Comparison of ENCODE assay signal across 9 mouse cellular contexts in the genomic region with DNA sequence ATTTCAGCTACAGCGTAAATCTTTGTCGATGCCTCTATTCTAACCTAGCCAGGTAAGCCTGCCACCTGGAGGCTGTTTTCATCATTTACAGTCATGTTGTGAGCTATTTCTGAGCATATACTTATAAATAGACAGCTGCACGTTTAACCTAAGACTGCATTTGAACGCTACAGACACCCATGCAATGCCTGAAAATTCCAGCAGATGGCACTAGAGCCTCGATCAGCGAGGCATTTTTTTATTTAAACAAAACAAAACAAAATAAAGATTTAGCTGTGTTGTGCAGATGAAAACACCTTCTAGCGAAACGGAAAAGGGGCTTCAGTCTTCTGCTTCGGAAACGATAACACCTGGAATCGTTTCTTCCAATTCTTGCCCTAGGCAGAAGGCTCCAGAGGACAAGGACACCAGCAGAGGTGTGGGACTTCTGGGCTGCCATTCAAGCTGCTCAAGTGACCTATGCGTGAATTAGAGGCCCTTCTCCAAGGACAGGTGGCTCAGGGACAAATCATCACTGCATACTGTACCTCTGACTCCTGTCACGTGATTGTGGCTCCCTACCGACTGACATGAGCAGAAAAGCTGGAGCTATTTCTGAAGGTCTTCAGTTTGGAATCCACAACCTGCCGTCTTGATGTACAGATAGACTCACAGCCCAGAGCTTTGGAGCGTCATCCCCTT. TPM values are rescaled to one million over a fixed set of nuclear protein-coding genes. Genes with fewer than 3 reads are reported as not detected.
A peak's percentile ranks its signal among the peaks of the same experiment; 100 is the strongest.
DNase-seq lines count a peak whose midpoint lies in the region; ATAC-seq and TF ChIP-seq lines count a peak whose summit lies in the region.
"Had no signal": no experiment of that assay in that cellular context is flagged by ENCODE, and none has a peak within 500 bp of the region (broad histone marks: within the 10 kb centered on the region; RNA-seq: fewer than 3 reads in every experiment).

No protein-coding gene starts in this region.

- no peak for ATAC-seq in G1E (ENCODE audit: extremely low read depth, insufficient number of reproducible peaks, low FRiP score, poor library complexity, severe bottlenecking)
- ATAC-seq in forebrain, embryonic 11.5 days (replicated peaks; ENCODE audit: low FRiP score), result no peak
- ATAC-seq in neural tube, embryonic 15.5 days (ENCODE audit: low FRiP score), result peak; percentile 57; the same call in 1 of the 2 replicates

- no peak overlapping the region for H3K4me3 ChIP-seq in G1E (ENCODE audit: low read depth, low read length)
- H3K4me3 ChIP-seq in forebrain, embryonic 11.5 days (ENCODE audit: low read depth, low read length), result no peak overlapping the region
- H3K4me3 ChIP-seq in neural tube, embryonic 15.5 days (replicated peaks), result no peak overlapping the region

- peaks cover 47% of the 10 kb centered on the region for H3K27me3 ChIP-seq in G1E (ENCODE audit: insufficient read depth, low read length)
- no peaks in the 10 kb centered on the region for H3K27me3 ChIP-seq in forebrain, embryonic 11.5 days (ENCODE audit: control insufficient read depth, insufficient read depth, low read length)
- H3K27me3 ChIP-seq in neural tube, embryonic 15.5 days (replicated peaks), result 0 out of 2 replicates have a peak, but pooled peaks cover 5% of the 10 kb centered on the region

- no peaks in the 10 kb centered on the region for H3K9me3 ChIP-seq in G1E (replicated peaks)
- no peaks in the 10 kb centered on the region for H3K9me3 ChIP-seq in forebrain, embryonic 11.5 days (ENCODE audit: control insufficient read depth, low read length)
- no peaks in the 10 kb centered on the region for H3K9me3 ChIP-seq in neural tube, embryonic 15.5 days (replicated peaks)

- peaks cover 22% of the 10 kb centered on the region for H3K4me1 ChIP-seq in G1E (ENCODE audit: insufficient read depth, low read depth, low read length)
- no peaks in the 10 kb centered on the region for H3K4me1 ChIP-seq in forebrain, embryonic 11.5 days (replicated peaks; ENCODE audit: control insufficient read depth, insufficient read depth, low read length)
- H3K4me1 ChIP-seq in neural tube, embryonic 15.5 days, result 0 out of 2 replicates have a peak, but pooled peaks cover 3% of the 10 kb centered on the region

- WGBS in forebrain, embryonic 11.5 days, result 37% methylated on average over 16 of the region's 16 CpGs
- 31% methylated on average over 16 of the region's 16 CpGs for WGBS in large intestine, adult 2 months
- 33% methylated on average over 16 of the region's 16 CpGs for WGBS in neural tube, embryonic 15.5 days

- H3K4me2 ChIP-seq in forebrain, embryonic 11.5 days (ENCODE audit: low read depth, low read length, severe bottlenecking), result no peak overlapping the region
- H3K4me2 ChIP-seq in neural tube, embryonic 15.5 days, result peak overlapping the region; percentile 50

- DNase-seq in G1E (ENCODE audit: low spot score), result no peak
- peak; percentile 83 for DNase-seq in c-Kit-positive CD71-positive TER-119-positive erythroid progenitor cells, embryonic 14.5 days (ENCODE audit: low spot score)
- peak; percentile 84 for DNase-seq in forebrain, embryonic 11.5 days (ENCODE audit: low spot score)
- DNase-seq in heart, postnatal 4 days, result peak; percentile 93
- DNase-seq in large intestine, adult 2 months (ENCODE audit: low read depth, low spot score), result peak; percentile 24
- peak; percentile 34 to 52 for DNase-seq in lung, adult 18-20 months
- peak; percentile 71 for DNase-seq in thymus, postnatal 0 days (ENCODE audit: low spot score)

- H3K27ac ChIP-seq in forebrain, embryonic 11.5 days (ENCODE audit: low read depth, low read length), result no peak overlapping the region
- H3K27ac ChIP-seq in neural tube, embryonic 15.5 days (replicated peaks), result no peak overlapping the region

- peak; percentile 85 for TF ChIP-seq CTCF in G1E (IDR thresholded peaks at IDR 0.05; ENCODE audit: low read depth, low read length)

- no peaks in the 10 kb centered on the region for H3K36me3 ChIP-seq in G1E (replicated peaks)
- H3K36me3 ChIP-seq in forebrain, embryonic 11.5 days (ENCODE audit: control insufficient read depth, insufficient read depth, low read length), result no peaks in the 10 kb centered on the region
- no peaks in the 10 kb centered on the region for H3K36me3 ChIP-seq in neural tube, embryonic 15.5 days

- no peak overlapping the region for H3K9ac ChIP-seq in forebrain, embryonic 11.5 days (ENCODE audit: low read length)
- H3K9ac ChIP-seq in neural tube, embryonic 15.5 days (replicated peaks), result no peak overlapping the region

RNA-seq across cellular contexts. Expression of gene Defb30, which starts 17.0 kb away (rescaled TPM):
- total RNA-seq in G1E (2014; fragmentation: Nextera tagmentation), result not detected in 2 replicates
- not detected in 2 replicates for total RNA-seq in G1E (2017)
- not detected in 2 replicates for polyA plus RNA-seq in G1E (2012)
- not detected in 2 replicates for polyA plus RNA-seq in forebrain, embryonic 11.5 days (2014; fragmentation: Nextera tagmentation; extraction: Ambion mirVana)
- not detected for total RNA-seq in heart, postnatal 4 days (2021)
- polyA plus RNA-seq in large intestine, adult 2 months (2012; rRNA removed), result not detected in 2 replicates
- not detected in 2 replicates for polyA plus RNA-seq in neural tube, embryonic 15.5 days (2015; fragmentation: Nextera tagmentation; extraction: Ambion mirVana)
- polyA plus RNA-seq in thymus, postnatal 0 days (2015; fragmentation: Nextera tagmentation; extraction: Ambion mirVana), result 0.18 TPM in 1 of 2 replicates, not detected in the other
- total RNA-seq: gastrocnemius, postnatal 4 days had no signal

RNA-seq across cellular contexts. Expression of gene Defb42, which starts 20.0 kb away (rescaled TPM):
- not detected in 2 replicates for total RNA-seq in G1E (2014; fragmentation: Nextera tagmentation)
- total RNA-seq in G1E (2017), result 0.05 and 0.06 TPM in 2 replicates
- not detected in 2 replicates for polyA plus RNA-seq in G1E (2012)
- not detected in 2 replicates for polyA plus RNA-seq in forebrain, embryonic 11.5 days (2014; fragmentation: Nextera tagmentation; extraction: Ambion mirVana)
- under 1 TPM; 0.20 to 0.50 TPM for total RNA-seq in heart, postnatal 4 days (2021)
- polyA plus RNA-seq in large intestine, adult 2 months (2012; rRNA removed), result 0.47 TPM in 1 of 2 replicates, not detected in the other
- polyA plus RNA-seq in neural tube, embryonic 15.5 days (2015; fragmentation: Nextera tagmentation; extraction: Ambion mirVana), result 0.51 and 0.52 TPM in 2 replicates
- polyA plus RNA-seq in thymus, postnatal 0 days (2015; fragmentation: Nextera tagmentation; extraction: Ambion mirVana), result 3.0 and 3.3 TPM in 2 replicates
- total RNA-seq: gastrocnemius, postnatal 4 days had no signal

RNA-seq across cellular contexts. Expression of gene Defb43, which starts 55.2 kb away (rescaled TPM):
- total RNA-seq in G1E (2014; fragmentation: Nextera tagmentation) (not detected in 2 replicates), G1E (2017) (not detected in 2 replicates)
- polyA plus RNA-seq in G1E (2012), result not detected in 2 replicates
- polyA plus RNA-seq in forebrain, embryonic 11.5 days (2014; fragmentation: Nextera tagmentation; extraction: Ambion mirVana), result not detected in 2 replicates
- total RNA-seq in heart, postnatal 4 days (2021), result not detected
- not detected in 2 replicates for polyA plus RNA-seq in large intestine, adult 2 months (2012; rRNA removed)
- not detected in 2 replicates for polyA plus RNA-seq in neural tube, embryonic 15.5 days (2015; fragmentation: Nextera tagmentation; extraction: Ambion mirVana)
- polyA plus RNA-seq in thymus, postnatal 0 days (2015; fragmentation: Nextera tagmentation; extraction: Ambion mirVana), result not detected in 2 replicates
- total RNA-seq: gastrocnemius, postnatal 4 days had no signal
